Mouse (Mus musculus) intestine, postnatal 0 days (tissue): Measurements from ENCODE around the gene Actl6b. TPM values are rescaled to one million over a fixed set of nuclear protein-coding genes. Genes with fewer than 3 reads are reported as not detected.

Experiments
- ATAC-seq: fragments of 200-750 bp; cut with Nextera tagmentation; 2 replicates; pipeline ENCODE4 v1.8.0; 2017; ENCODE audit warnings: mild to moderate bottlenecking, moderate TSS enrichment, moderate library complexity
- H3K27ac ChIP-seq: fragments of 300-500 bp; sonication (generic); 2 replicates; pipeline ENCODE4 v1.5.1; 2014; ENCODE audit warnings: mild to moderate bottlenecking, low read depth, low read length, moderate library complexity
- H3K27me3 ChIP-seq: fragments of 300-500 bp; sonication (generic); replicated peaks from 2 replicates; pipeline ENCODE4 v1.6.1; 2014; ENCODE audit warnings: low read length, mixed read lengths; ENCODE audit not compliant: control insufficient read depth, insufficient read depth
- H3K36me3 ChIP-seq: fragments of 300-500 bp; sonication (generic); 2 replicates; pipeline ENCODE4 v1.6.1; 2014; ENCODE audit warnings: mild to moderate bottlenecking, moderate library complexity; ENCODE audit not compliant: control insufficient read depth, insufficient read depth
- H3K4me1 ChIP-seq: fragments of 300-500 bp; sonication (generic); replicated peaks from 2 replicates; pipeline ENCODE4 v1.6.1; 2014; ENCODE audit warnings: antibody characterized with exemption, low read length, mixed read lengths; ENCODE audit not compliant: control insufficient read depth, insufficient read depth
- H3K4me2 ChIP-seq: fragments of 300-500 bp; sonication (generic); replicated peaks from 2 replicates; pipeline ENCODE4 v1.6.1; 2014; ENCODE audit warnings: low read depth, mild to moderate bottlenecking, moderate library complexity
- H3K4me3 ChIP-seq: fragments of 300-500 bp; sonication (generic); 2 replicates; pipeline ENCODE4 v1.5.1; 2014; ENCODE audit warnings: low read depth, low read length
- H3K9ac ChIP-seq: fragments of 300-500 bp; sonication (generic); 2 replicates; pipeline ENCODE4 v1.6.1; 2014; ENCODE audit warnings: mild to moderate bottlenecking, low read depth, low read length
- H3K9me3 ChIP-seq: fragments of 300-500 bp; sonication (generic); 2 replicates; pipeline ENCODE4 v1.6.1; 2016; ENCODE audit warnings: mixed run types; ENCODE audit not compliant: control insufficient read depth
- CTCF ChIP-seq: sonication (generic); IDR thresholded peaks from 2 replicates; pipeline ENCODE4 v1.5.1; 2016; ENCODE audit warnings: low read depth, mild to moderate bottlenecking, control low read depth, antibody characterized with exemption, moderate library complexity
- WGBS: fragments of 180-500 bp; shearing (Covaris S2); extraction: QIAGEN DNeasy Blood & Tissue Kit; methylation state at CpG from one replicate; pipeline ENCODE4 v1.1.7; 2014; 5-methylcytosine and 5-hydroxymethylcytosine counted together
- polyA plus RNA-seq: library from polyadenylated mRNA; unstranded; fragments of >200 nt; fragmentation: Nextera tagmentation; extraction: Ambion mirVana; gene quantifications from 2 replicates; pipeline ENCODE4 v1.2.1, GENCODE M21; 2015

Actl6b gene
- polyA plus RNA-seq, 1 experiment from 2014 or later, result 2.9 TPM

DNA sequence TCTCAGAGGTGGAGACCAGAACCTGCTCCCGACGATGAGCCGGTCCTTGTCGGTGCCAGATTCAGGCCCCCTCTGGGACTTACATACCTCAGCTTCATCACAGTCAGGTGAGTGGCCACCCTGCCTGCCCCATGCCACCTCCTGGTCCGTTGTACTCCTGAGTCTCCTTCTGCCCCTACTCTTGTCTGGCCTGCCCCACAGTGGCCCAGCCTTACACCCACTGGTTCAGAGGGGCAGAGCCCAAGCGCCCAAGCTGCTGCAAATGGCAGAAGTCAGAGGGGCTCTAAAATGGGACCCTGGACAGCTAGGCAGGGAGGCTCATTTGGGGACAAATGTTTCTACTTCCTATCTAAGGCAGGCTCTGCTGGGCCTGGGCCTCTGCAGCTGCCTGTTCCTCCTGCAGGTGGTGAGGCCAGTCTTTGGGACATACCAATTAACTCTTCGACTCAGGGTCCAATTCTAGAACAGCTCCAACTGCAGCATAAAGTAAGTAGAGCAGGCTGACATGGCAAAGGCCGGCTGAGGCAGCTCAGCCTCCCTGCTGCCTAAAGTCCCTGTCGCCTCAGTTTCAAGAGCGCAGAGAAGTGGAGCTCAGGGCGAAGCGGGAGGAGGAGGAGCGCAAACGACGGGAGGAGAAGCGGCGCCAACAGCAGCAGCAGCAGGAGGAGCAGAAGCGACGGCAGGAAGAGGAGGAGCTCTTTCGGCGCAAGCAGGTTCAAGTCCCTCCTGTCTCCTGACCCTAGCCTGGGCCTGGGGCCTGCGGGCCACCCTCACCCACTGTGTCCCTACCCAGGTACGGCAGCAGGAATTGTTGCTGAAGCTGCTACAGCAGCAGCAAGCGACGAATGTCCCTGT lies 29.7 kb upstream of the Actl6b start:
- 0 out of 2 replicates have a peak, but pooled peaks have one; percentile 12 for TF ChIP-seq CTCF
- Histone ChIP-seq H3K4me2 (no peak overlapping the region), H3K36me3 (peaks cover 95% of the 10 kb centered on the region), H3K27ac (peak overlapping the region; percentile 41; the same call in 1 of the 2 replicates), H3K4me3 (no peak overlapping the region), H3K9me3 (no peaks in the 10 kb centered on the region), H3K27me3 (no peaks in the 10 kb centered on the region), H3K4me1 (no peaks in the 10 kb centered on the region), H3K9ac (no peak overlapping the region)
- WGBS, result 82% methylated on average over 25 of the region's 25 CpGs
- no peak for ATAC-seq

- WGBS, result 85% methylated on average over 8 of the region's 8 CpGs
- Histone ChIP-seq H3K9ac (no peak overlapping the region), H3K9me3 (no peaks in the 10 kb centered on the region), H3K4me3 (no peak overlapping the region), H3K4me2 (no peak overlapping the region), H3K27ac (no peak overlapping the region), H3K36me3 (peaks cover 95% of the 10 kb centered on the region), H3K4me1 (no peaks in the 10 kb centered on the region), H3K27me3 (no peaks in the 10 kb centered on the region)
- TF ChIP-seq CTCF, result no peak
- no peak for ATAC-seq
These were observed 29.1 kb upstream of the Actl6b start for GRCm38 (mm10) chr5:137524251-137524515.

- H3K4me2 ChIP-seq, result no peak overlapping the region
- H3K9ac ChIP-seq, result no peak overlapping the region
- no peak overlapping the region for H3K4me3 ChIP-seq
- no peak for ATAC-seq
- H3K36me3 ChIP-seq, result peaks cover 95% of the 10 kb centered on the region
- H3K27ac ChIP-seq, result no peak overlapping the region
- no peak for TF ChIP-seq CTCF
- H3K4me1 ChIP-seq, result no peaks in the 10 kb centered on the region
- no peaks in the 10 kb centered on the region for H3K27me3 ChIP-seq
- H3K9me3 ChIP-seq, result no peaks in the 10 kb centered on the region
- 85% methylated on average over 13 of the region's 13 CpGs for WGBS
These were observed 28.6 kb upstream of the Actl6b start for GRCm38 (mm10) chr5:137524671-137525070.

GRCm38 (mm10) chr5:137525511-137525910 lies 27.8 kb upstream of the Actl6b start:
- Histone ChIP-seq H3K36me3 (peaks cover 94% of the 10 kb centered on the region), H3K4me3 (no peak overlapping the region), H3K9ac (no peak overlapping the region), H3K4me1 (0 out of 2 replicates have a peak, but pooled peaks cover 6% of the 10 kb centered on the region), H3K9me3 (no peaks in the 10 kb centered on the region), H3K27me3 (no peaks in the 10 kb centered on the region), H3K27ac (no peak overlapping the region), H3K4me2 (no peak overlapping the region)
- no peak for TF ChIP-seq CTCF
- no peak for ATAC-seq
- 75% methylated on average over 16 of the region's 16 CpGs for WGBS

DNA sequence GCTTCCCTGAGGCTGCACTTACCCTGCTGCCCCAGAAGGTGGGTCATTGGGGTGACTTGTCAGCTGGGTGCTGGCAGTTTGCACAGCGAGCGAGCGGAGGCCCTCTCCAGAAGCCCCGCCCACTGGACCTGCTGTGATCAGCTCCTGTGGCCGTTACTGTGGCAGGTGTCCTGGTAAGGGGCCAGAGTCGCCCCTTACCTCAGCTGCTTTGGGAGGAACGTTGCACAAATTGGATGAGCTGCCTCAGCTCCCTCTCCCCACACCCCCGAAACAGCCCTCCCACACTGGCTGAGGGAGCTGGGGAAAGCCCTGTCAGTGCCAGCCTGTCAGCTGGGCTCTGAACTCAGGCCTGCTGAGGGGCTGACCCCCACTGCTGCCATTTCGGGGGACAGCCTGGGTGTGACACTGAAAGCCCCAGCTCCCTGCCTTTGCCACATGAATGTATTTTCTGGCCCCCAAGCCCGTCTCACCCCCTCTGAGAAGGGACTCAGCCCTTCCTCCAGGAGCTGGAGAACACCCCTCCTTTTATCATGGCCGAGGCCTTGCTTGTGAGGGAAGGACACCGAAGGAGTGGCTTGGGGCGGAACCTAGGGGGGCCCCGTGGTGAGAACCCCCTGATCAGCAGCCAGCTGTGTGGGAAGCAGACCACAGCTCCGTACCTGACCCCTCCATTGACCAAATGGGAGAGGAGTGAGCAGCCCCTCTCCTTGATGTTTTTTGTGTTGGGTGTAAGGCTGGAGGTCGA lies 27.0 kb upstream of the Actl6b start:
- WGBS, result 33% methylated on average over 16 of the region's 16 CpGs
- no peaks in the 10 kb centered on the region for H3K27me3 ChIP-seq
- 0 out of 2 replicates have a peak, but pooled peaks cover 6% of the 10 kb centered on the region for H3K4me1 ChIP-seq
- H3K9ac ChIP-seq, result no peak overlapping the region
- no peak overlapping the region for H3K4me2 ChIP-seq
- H3K27ac ChIP-seq, result peak overlapping the region; percentile 21; the same call in 1 of the 2 replicates
- no peak overlapping the region for H3K4me3 ChIP-seq
- H3K36me3 ChIP-seq, result peaks cover 85% of the 10 kb centered on the region
- H3K9me3 ChIP-seq, result no peaks in the 10 kb centered on the region
- peak; percentile 35 for TF ChIP-seq CTCF
- peak; percentile 36 for ATAC-seq

DNA sequence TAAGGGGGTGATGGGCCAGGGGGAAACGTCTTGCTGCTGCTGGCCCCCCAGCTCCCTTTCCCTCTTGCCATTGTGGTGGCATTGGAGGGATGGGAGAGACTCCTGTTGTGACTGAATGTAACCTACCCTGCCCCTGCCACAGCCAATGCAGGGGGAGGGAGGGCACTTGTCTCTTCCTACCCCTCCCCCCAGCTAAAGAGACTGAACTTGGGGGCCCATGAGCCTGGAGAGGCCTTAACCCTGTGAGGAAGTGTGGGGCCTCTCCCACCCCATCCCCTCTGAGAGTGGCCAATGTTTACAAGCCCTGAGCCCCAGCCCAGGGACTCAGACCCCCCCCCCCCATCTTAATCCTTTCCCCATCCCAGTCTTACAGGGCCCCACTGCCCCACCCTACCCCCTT lies 25.9 kb upstream of the Actl6b start:
- peaks cover 75% of the 10 kb centered on the region for H3K36me3 ChIP-seq

More for the DNA sequence above, 25.9 kb upstream of the Actl6b start:
- 48% methylated on average over 1 of the region's 1 CpGs for WGBS
- ATAC-seq, result no peak
- H3K4me1 ChIP-seq, result 0 out of 2 replicates have a peak, but pooled peaks cover 6% of the 10 kb centered on the region
- no peak overlapping the region for H3K9ac ChIP-seq
- TF ChIP-seq CTCF, result no peak
- no peak overlapping the region for H3K27ac ChIP-seq
- H3K4me2 ChIP-seq, result no peak overlapping the region
- H3K4me3 ChIP-seq, result no peak overlapping the region
- H3K27me3 ChIP-seq, result no peaks in the 10 kb centered on the region
- H3K9me3 ChIP-seq, result no peaks in the 10 kb centered on the region
